8 mouse cellular contexts compared by ENCODE assay signal in the genomic region with DNA sequence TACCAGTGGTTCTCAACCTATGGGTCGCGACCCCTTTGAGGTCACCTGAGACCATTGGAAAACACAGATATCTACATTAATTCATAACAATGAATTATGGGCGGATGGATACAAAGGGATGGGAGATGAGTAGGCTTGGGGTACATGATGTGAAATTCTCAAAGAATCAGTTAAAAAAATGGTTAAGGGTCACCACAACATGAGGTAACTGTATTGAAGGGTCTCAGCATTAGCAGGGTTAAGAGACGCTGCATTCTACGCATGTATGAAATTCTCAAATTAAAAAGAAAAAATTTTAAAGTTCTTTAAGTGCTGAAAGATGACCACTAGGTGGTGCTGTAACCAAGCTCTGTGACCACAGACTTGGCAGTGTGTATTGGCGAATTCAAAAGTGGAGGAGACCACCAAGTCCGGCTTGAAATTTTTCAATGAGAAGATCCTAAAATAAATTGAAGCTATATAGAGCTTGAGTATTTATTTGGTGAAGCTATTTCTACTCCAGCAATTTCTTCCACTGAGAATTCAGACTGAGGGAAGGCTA. TPM values are rescaled to one million over a fixed set of nuclear protein-coding genes. Genes with fewer than 3 reads are reported as not detected.
A peak's percentile ranks its signal among the peaks of the same experiment; 100 is the strongest.
DNase-seq lines count a peak whose midpoint lies in the region; ATAC-seq and TF ChIP-seq lines count a peak whose summit lies in the region.

No protein-coding gene starts in this region.

- H3K4me1 ChIP-seq in lung, postnatal 0 days (ENCODE audit: insufficient read depth, low read depth, low read length), result no peaks in the 10 kb centered on the region
- H3K4me1 ChIP-seq in stomach, postnatal 0 days (replicated peaks; ENCODE audit: control insufficient read depth, insufficient read depth), result no peaks in the 10 kb centered on the region

- TF ChIP-seq EP300 in lung, postnatal 0 days (IDR thresholded peaks at IDR 0.05), result no peak
- TF ChIP-seq EP300 in stomach, postnatal 0 days (optimal IDR thresholded peaks at IDR 0.05), result no peak

- no peaks in the 10 kb centered on the region for H3K36me3 ChIP-seq in lung, postnatal 0 days (ENCODE audit: insufficient read depth, low read length)
- H3K36me3 ChIP-seq in stomach, postnatal 0 days (ENCODE audit: control insufficient read depth, insufficient read depth, low read length), result no peaks in the 10 kb centered on the region

- DNase-seq in cerebellum, adult 18-20 months, result peak; percentile 29 to 55
- no peak for DNase-seq in cerebellum, adult 11 months
- DNase-seq in layer of hippocampus, postnatal 10 days (ENCODE audit: low spot score in 2 of 2), result peak; percentile 45 to 60
- no peak for DNase-seq in layer of hippocampus, adult 11-12 months (ENCODE audit: low spot score)
- DNase-seq in adipocyte (ENCODE audit: low spot score), result peak; percentile 75
- DNase-seq in heart, adult 8-10 months (ENCODE audit: low spot score), result peak; percentile 66
- DNase-seq in lung, postnatal 0 days (ENCODE audit: low spot score), result peak; percentile 83
- no peak for DNase-seq in stomach, postnatal 0 days (ENCODE audit: low spot score)

- no peak overlapping the region for H3K4me3 ChIP-seq in lung, postnatal 0 days (ENCODE audit: low read depth, low read length)
- H3K4me3 ChIP-seq in stomach, postnatal 0 days (ENCODE audit: low read depth, low read length), result no peak overlapping the region

- no peak overlapping the region for H3K9ac ChIP-seq in lung, postnatal 0 days (replicated peaks; ENCODE audit: low read depth)
- H3K9ac ChIP-seq in stomach, postnatal 0 days (ENCODE audit: low read length), result no peak overlapping the region

- H3K27ac ChIP-seq in lung, postnatal 0 days (ENCODE audit: low read length), result no peak overlapping the region
- no peak overlapping the region for H3K27ac ChIP-seq in stomach, postnatal 0 days (replicated peaks)

- H3K9me3 ChIP-seq in lung, postnatal 0 days (ENCODE audit: low read length), result no peaks in the 10 kb centered on the region
- H3K9me3 ChIP-seq in stomach, postnatal 0 days (ENCODE audit: control insufficient read depth, low read length), result no peaks in the 10 kb centered on the region

- ATAC-seq in lung, postnatal 0 days, result no peak
- ATAC-seq in stomach, postnatal 0 days (ENCODE audit: low FRiP score, low TSS enrichment), result no peak

- 31% methylated on average over 7 of the region's 7 CpGs for WGBS in lung, postnatal 0 days
- WGBS in stomach, postnatal 0 days, result 25% methylated on average over 7 of the region's 7 CpGs

- no peaks in the 10 kb centered on the region for H3K27me3 ChIP-seq in lung, postnatal 0 days (replicated peaks; ENCODE audit: insufficient read depth, low read length)
- H3K27me3 ChIP-seq in stomach, postnatal 0 days (ENCODE audit: control insufficient read depth, insufficient read depth, low read length), result peaks cover 3% of the 10 kb centered on the region; the same call in 1 of the 2 replicates

- TF ChIP-seq CTCF in lung, postnatal 0 days (IDR thresholded peaks at IDR 0.05), result peak; percentile 78
- peak; percentile 86 for TF ChIP-seq CTCF in stomach, postnatal 0 days (IDR thresholded peaks at IDR 0.05; ENCODE audit: low read depth)

- no peak overlapping the region for H3K4me2 ChIP-seq in lung, postnatal 0 days (replicated peaks; ENCODE audit: low read depth, low read length)
- no peak overlapping the region for H3K4me2 ChIP-seq in stomach, postnatal 0 days (replicated peaks; ENCODE audit: low read depth)

RNA-seq across cellular contexts. Expression of gene Exoc6, which starts 20.2 kb away (rescaled TPM):
- 10 to 100 TPM; 54.9 to 59.6 TPM for total RNA-seq in layer of hippocampus, postnatal 10 days (2021)
- total RNA-seq in heart, adult 8-10 months (2022), result 10 to 100 TPM; 30.2 to 36.9 (median 32.5) TPM
- polyA plus RNA-seq in lung, postnatal 0 days (2015; fragmentation: Nextera tagmentation; extraction: Ambion mirVana), result 11.3 and 11.9 TPM in 2 replicates
- 8.7 and 9.0 TPM in 2 replicates for polyA plus RNA-seq in stomach, postnatal 0 days (2015; fragmentation: Nextera tagmentation; extraction: Ambion mirVana)

Comparison
In these comparisons a context has a peak if more than half of its experiments do, and no peak if none do; other contexts are left out.
1. DNase-seq: peak in cerebellum, adult 18-20 months (2 of 2), layer of hippocampus, postnatal 10 days (2 of 2), adipocyte (single experiment), heart, adult 8-10 months (single experiment) and lung, postnatal 0 days (single experiment); none in cerebellum, adult 11 months (single experiment), layer of hippocampus, adult 11-12 months (single experiment) and stomach, postnatal 0 days (single experiment).